Mouse (Mus musculus): Measurements from ENCODE around the gene Tsnaxip1.

The Tsnaxip1 gene

DNA sequence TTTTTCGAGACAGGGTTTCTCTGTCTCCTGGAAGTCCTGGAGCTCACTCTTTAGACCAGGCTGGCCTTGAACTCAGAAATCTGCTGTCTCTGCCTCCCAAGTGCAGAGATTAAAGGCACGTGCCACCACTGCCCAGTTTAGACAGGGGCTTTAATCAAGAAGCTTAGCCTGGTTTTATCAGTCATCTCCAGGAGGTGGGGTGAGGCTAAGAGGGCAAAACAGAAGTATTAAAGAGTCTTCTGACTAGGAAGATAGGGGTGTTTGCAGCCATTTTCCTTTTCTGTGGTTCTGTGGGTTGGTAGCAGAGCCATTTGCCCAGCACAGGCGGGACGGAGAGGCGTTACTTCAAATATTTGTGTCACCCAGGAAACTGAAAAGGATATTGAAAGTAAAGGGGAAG lies 31.8 kb downstream of the Tsnaxip1 start:
- in situ Hi-C loops (cut with MboI, MseI) = no loop called here

GRCm38 (mm10) chr8:105860143-105860981 lies 32.8 kb downstream of the Tsnaxip1 start, which contains the start of gene Nutf2:
Nutf2 (plus strand) TSS chr8:105860580.
- in situ Hi-C loops (cut with MboI, MseI) = loop anchor here (5.0 kb wide), 1 partner anchor 33 kb away; the partner anchor contains the start of genes Ranbp10 and Tsnaxip1

DNA sequence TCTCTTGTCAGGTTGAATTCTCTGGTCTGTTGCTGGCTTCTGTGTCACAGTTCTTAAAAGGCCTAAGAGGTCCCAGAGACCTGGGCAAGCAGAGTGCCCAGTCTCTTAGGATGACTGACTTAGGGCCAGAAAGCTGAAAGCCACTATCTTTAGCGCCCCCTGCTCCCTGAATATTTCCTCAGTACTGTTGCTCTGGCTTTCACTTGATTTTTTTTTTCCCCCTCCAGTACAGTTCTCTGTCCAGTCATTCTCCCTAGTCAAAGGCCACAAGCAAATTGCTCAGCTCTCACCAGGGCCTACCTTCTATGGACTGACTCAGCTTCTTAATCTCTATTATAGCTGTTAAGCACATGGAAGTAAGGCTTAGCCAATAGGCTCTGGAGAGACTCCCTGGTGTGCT lies 34.4 kb downstream of the Tsnaxip1 start:
- in situ Hi-C loops (cut with MboI, MseI) = loop anchor here (5.0 kb wide), 1 partner anchor 35 kb away; the partner anchor contains the start of genes Ranbp10 and Tsnaxip1

GRCm38 (mm10) chr8:105866364-105867029 lies 39.0 kb downstream of the Tsnaxip1 start:
- in situ Hi-C loops (cut with MboI, MseI) = no loop called here

DNA sequence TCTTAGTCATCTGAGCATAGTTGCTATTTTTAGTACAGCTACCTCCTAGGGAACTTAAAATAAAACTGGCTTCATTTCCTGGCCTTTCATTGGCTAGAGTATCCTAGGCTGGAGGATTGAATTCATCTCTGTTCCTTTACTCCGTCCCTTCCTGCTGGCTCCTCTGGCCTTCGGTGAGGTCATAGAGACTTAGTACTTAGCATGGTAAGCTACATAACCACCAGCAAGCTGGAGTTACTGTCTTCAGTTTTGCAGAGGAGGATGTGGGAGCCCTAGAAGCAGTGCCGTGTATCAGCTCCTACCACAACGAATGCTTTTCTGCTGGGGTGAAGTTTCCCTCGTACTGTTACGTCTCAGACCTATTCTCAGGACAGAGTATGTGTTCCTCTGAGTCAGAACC lies 46.8 kb downstream of the Tsnaxip1 start:
- in situ Hi-C loops (cut with MboI, MseI) = no loop called here

GRCm38 (mm10) chr8:105880754-105881520 lies 53.4 kb downstream of the Tsnaxip1 start, which contains the start of gene Edc4:
Edc4 (plus strand) TSS chr8:105880881.
- in situ Hi-C loops (cut with MboI, MseI) = loop anchor here (10.0 kb wide), 1 partner anchor 54 kb away; the partner anchor contains the start of genes Ctrl and Psmb10

DNA sequence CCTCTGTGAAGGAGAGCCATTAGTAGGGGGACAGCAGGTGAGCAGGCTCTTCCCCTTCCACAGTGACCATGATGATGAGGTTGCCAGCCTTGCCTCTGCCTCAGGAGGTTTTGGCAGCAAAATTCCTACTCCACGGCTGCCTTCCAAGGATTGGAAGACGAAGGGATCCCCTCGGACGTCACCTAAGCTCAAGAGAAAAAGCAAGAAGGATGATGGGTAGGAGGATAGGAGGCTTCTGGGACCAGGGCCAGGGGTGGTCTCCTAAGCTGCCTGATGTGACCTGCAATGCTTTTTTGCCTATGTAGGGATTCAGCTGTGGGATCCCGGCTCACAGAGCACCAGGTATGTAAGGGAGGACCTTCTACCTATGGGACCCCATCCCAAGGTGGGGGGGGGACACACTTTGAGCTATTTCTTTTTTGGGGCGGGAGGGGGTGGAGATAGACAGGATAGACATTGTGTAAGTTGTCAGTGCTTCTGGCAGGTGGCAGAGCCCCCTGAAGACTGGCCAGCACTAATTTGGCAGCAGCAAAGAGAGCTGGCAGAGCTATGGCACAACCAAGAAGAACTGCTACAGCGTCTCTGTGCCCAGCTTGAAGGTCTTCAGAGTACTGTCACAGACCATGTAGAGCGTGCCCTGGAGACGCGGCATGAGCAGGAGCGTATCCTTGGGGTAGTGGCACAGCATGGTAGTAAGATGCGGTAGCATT lies 62.4 kb downstream of the Tsnaxip1 start:
- in situ Hi-C loops (cut with MboI, MseI) = loop anchor here (10.0 kb wide), 1 partner anchor 45 kb away; the partner anchor contains the start of genes Ctrl and Psmb10

DNA sequence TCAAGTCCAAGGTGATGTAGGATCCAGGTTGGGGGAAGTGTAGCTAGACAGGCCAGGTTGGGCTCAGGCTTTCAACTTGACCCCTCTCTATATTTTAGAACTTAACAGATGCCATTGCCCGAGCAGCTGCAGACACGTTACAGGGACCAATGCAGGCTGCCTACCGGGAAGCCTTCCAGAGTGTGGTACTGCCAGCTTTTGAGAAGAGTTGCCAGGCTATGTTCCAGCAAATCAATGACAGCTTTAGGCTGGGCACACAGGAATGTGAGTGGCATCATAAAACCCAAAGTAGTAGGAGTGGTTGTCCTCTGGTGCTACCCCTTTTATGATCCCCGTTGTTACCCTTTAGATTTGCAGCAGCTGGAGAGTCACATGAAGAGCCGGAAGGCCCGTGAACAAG lies 63.3 kb downstream of the Tsnaxip1 start:
- in situ Hi-C loops (cut with MboI, MseI) = no loop called here

DNA sequence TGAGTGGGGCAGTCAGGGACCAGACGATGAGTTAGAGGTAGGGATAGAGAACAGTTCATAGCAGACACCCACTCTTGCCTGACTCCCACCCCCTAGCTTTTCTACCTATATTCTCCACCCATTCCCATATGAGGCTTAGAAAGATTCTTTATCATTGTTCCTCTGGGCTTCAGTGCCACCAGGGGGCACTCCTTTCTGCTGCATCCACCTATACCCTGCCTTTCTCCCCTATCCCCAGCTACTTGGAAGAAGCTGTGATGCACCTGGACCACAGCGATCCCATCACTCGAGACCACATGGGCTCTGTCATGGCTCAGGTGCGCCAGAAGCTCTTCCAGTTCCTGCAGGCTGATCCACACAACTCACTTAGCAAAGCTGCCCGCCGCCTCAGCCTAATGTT lies 64.9 kb downstream of the Tsnaxip1 start:
- in situ Hi-C loops (cut with MboI, MseI) = no loop called here

GRCm38 (mm10) chr8:105893339-105893738 lies 65.8 kb downstream of the Tsnaxip1 start, which contains the start of gene Nrn1l:
Nrn1l (plus strand) TSS chr8:105893567.
- in situ Hi-C loops (cut with MboI, MseI) = no loop called here
